Mouse (Mus musculus) R1 (cell line): ENCODE data around the gene Ugt1a10.

ENCODE experiments used
- DNase-seq: peaks from one replicate; pipeline ENCODE4 v3.0.0-alpha.2; 2018; ENCODE audit warnings: low read depth, low spot score

The Ugt1a10 gene

DNA sequence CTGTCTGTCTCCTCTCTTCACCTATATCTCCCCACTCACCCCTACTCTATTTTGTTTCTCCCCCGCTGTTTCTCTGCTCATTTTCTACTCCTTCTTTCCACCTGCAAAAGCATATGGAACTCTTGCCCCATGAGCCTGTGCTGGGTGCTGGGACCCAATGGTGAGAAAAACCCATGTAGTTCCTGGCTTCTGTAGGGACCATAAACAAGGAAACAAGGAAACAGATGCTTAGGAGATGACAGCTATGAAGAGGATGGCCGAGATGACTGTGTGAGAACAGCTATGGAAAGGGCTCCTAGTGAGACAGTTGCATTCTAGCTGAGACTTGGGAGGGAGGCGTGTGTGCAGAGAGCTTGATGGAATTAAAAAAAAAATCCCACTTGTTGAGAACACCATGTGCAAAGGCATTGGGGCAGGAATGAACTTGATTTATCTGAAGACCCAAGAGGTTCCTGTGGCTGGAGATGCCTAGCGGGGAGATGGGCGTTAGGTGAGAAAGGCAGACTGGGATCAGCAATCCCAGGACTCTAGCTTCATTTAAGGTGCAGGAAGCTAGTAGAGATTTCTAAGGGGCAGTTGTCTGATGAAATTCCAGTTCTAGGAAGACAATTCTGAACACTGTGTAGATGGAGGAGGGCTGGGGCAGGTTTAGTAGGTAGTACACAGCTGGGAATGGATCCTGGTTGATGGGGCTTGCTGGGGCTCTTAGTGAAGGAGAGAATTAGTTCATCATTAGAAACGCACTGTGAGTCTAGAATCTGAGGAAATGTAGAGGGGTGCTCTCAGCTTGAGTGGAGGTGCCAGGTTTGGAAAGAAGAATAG, 176.0 kb downstream of the Ugt1a10 start:
- DNase-seq, result no peak

DNA sequence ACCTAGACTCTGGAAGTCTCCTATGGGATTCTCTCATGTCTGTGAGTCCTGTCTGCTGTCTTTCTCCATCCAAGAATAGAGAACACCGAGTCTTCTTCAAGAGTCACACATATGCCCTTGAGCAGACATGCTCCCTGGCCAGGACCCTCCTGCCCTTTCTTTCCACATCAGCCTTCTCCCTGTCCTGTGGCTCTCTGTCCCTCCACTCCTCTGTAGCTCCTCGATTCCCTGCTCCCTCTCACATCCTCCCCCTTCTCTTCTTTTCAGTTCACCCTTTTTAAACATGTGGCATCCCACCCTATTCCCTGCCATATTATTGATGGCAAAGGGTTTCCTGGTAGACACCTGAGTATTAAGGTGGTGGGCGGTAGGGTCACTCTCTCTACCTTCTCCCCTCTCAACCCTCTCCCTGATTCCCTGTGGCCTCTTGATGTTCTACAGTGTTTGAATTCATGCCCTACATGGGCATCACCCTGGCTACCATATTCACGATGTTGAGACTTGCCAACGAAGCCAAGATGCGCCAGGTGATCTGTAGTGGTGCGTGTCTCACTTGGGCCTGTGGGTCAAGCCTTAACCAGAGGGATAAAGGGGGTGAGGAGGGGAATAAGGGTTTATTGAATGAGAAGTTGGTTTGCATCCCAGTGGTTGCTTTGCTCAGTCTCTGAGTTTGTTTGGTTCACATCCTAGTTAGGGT, 176.8 kb downstream of the Ugt1a10 start:
- no peak for DNase-seq

DNA sequence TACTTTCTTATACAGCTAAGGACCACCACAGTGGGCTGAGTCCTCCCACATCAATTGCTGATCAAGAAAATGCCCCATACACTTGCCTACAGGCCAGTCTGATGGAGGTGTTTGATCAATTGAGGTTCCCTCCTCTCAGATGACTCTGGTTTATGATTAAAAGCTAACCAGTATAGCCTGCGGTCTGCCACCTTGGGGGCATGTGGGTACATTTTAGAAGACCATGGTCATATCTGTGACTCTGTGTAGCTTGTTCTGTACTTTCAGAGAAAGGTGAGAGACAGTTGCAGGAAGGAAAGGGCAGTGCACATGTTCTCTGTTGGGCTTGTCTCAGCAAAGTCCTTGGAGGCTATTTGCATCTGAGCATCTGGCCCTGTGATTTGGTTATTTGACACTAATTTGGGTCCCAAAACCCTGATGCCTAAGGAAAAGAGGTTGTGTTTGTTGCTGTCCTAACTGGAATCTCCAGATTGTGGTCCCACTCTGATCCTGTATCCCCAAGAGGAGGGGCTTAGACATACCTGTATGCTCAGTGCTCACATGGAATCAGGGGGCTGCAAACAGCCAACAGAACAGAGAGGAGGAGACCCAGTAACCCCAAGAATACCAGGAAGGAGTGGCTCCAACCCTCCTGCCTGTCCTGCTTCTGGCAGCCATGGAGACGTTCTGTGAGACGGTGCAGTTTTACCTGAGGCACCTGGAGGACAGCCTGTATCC, 177.6 kb downstream of the Ugt1a10 start:
- DNase-seq, result no peak

DNA sequence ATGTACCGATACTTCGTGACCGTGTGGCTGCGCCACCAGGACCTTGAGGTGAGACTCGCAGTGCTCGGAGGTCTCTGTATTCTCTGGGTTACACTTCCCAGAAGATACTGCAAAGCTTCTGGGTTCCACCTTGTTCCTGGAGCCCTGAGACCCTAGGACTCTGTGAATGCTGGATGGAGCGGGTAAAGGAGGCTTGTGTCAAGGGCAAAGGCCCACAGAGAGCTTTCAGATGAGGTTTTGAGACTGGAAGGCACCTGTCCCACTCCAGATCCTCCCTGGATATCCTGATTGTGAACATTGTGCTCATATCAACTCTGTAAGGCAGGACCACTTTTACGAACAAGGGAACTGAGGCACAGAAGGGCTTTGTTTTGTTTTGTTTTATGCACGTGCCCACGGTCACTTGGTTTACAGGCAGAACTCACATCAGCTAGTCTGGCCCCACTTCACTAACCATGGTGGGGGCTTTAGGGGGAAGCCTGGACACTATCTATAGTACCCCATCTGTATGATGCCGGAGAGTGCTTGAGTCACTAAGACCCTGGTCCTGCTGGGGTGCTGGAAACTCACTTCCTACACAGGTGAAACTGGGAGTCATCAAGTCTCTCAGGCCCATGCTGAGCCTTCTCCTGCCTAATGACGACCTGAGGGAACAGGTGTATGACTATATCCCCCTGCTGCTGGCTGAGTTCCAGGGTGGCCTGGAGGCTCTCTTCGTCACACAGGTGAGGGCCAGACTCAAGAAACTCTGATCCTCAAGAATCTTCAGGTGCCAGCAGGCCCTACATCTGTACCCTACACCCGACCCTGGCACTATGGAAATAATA, 178.4 kb downstream of the Ugt1a10 start:
- DNase-seq, result no peak

DNA sequence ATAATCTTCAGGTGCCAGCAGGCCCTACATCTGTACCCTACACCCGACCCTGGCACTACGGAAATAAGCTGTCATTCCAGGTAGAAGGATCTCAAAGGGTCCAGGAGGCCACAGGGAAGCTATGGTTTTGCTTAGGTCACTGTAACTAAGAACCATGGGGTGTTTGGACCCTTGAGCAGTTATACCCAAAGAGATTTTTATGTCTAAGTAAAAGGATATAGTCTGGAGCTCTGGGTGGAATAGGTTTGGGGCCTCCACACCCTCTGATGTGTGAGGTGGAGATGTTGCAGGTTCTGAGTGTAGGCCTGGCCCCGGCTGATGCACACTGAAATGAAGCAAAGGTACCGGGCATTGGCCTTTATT, 179.0 kb downstream of the Ugt1a10 start:
- no peak for DNase-seq

DNA sequence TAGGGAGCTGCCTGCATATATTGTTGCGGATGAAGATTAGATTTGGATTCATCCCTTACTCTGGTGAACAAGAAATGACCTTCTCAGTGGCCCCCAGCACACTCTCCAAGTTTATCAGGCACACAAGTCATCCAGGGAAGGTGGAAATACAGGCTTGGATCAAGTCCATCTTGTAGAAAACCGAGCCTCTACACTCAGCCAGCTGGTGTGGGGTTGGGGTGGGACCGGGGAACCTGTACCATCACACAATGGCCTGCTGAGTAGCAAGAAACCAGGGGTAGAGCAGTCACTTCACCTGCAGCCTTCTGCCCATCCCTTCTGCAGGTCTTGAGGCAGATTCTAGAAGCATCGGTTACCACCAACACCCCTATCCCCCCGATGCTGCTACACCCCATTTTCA, 179.5 kb downstream of the Ugt1a10 start:
- DNase-seq, result no peak

DNA sequence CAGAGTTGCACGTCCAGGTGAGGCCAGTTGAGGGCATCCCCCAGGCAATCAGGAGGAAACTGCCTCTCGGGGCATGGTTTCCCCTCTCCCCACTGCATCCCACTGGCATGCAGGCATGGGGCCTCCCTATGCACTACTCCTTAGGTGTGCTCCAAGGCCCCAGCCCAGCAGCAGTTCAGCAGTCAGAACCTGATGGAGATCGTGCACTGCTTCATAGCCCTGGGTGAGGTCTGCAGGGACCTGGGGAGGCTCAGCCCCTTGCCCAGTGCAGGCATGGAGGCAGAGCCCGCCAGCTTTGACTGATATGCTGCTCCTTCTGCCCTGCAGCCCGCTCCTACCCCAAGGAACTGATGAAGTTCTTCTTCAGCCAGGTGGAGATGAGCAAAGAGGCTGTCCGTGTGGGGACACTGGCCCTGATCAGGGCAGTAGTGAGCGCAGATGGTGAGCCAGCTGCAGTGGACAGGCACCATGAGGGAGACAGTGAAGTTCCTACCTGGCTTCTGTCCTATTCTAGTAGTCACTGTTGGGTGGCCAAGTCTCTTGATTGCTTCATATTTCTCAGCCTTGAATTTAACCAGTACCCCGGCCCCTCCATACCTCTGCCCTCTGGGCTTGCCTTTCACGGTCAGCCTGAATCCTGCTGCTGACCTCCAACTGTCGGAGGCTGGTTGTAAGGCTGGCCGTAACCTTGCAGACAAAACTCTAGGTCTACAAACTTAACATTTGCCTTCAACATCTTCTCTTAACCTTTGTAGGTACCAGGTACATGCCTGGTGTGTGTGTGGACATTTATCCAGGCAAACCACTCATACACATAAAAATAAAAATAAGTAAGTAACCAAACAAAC, 180.1 kb downstream of the Ugt1a10 start:
- no peak for DNase-seq

DNA sequence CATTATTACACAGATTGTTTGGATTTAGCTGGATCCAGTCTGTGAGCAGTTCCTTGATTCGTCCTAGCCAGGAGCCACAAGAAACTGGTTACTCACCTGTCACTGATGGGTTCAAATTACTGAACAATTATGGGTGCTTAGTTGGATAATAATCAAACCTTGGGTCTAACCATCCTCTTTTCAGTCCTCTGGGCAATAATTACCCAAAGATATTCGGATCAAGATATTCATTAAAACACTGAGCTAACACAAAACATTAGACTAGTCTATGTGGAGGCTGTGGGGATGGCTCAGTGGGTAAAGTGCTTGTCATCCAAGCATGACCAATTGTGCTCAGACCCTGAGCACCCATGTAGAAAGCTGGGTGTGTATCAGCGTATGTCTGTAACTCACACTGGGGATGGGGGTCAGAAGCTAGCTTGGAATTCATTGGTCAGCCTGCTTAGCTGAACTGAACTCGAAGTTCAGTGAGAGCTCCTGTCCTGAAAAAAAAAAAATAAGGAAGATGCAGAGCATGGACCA, 180.8 kb downstream of the Ugt1a10 start:
- DNase-seq, result no peak

DNA sequence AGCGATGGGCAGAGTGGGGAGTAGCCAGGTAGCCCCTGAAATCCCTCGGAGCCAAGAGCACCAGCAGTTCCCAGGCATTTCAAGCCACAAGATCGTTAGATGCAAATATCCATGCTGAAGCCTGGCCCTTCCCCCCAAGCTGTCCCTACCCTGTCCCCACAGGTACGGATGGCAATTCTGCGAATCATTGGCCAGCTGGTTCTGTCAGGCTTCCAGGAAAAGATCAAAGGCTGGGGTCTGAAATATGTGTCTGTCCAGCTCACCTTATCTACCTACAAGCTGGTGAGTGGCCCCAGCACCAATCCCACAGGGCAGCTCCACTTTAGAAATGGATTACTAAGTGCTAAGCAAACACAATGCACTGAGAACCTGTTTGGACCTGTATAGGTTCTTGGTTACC, 182.1 kb downstream of the Ugt1a10 start:
- DNase-seq, result no peak

DNA sequence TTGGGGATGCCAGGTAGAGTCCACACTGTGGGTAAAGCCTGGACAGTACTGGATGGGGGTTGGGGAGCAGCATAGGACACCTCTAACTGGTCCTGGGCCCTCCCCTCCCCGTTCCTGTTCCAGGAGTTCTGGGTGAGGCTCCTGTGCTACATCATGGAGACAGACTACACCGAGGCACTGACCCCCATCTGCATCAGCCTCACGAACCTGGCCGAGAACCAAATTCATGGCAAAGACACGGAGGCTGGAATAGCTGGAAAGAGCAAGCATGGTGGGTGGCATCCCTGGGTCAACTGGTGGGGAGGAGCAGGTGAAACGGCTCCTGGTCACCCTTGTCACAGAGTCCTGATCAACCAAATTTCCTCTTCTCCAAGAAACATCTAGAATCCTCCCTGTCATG, 183.6 kb downstream of the Ugt1a10 start:
- no peak for DNase-seq

DNA sequence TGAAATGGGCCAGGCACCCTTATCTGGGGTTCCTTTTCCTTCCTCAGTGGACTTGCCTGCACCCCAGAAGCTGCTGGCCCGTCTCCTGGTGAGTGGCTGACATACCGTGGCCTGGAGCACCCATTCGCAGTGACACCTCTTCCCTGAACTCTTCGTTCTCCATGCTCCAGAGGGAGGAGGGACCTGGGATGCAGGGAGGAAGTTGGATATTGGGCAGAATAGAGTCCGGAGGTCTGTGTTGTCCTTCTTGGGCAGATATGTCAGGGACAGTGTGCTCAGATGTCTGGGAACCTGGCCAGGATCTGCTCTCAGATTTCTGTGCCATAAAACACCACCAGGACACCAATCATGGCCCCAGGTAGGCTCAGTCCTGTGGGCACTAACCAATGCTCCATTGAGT, 184.9 kb downstream of the Ugt1a10 start:
- no peak for DNase-seq

DNA sequence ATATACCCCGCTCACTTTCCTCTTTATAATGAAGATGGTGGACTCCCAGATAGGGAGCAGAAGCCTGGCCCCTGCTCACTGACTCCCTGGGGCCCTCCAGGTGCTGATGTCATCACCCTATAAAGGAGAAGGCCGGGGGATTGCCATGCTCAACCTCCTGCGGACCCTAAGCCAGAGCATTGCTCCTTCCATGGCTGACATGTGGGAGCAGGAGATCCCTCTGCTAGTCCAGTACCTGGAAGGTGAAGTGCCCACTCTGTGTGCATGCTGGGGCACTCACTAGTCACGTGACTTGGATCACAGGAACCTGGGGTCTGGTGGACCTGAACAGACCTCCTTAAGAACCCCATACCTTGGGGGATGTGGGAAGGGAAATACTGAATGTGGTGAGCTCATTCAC, 185.4 kb downstream of the Ugt1a10 start:
- DNase-seq, result no peak

DNA sequence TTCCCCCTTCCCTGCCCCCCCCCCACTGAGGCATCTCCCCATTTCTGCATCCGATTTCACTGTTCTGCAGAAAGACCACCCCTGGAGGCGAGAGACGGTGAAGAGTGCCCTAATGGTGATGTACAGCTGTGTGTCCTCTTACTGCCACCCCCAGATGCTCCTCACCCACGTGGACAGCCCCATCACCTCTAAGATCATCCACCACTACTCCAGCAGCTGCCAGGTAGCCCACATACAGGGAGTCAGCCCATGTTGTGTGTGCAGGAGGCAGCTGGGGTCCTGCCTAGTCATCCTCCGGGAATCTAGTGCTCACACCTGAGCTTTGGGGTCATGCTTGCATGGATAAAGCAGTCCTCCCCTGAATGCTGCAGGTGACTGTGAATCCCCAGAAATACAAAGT, 188.7 kb downstream of the Ugt1a10 start:
- DNase-seq, result no peak

DNA sequence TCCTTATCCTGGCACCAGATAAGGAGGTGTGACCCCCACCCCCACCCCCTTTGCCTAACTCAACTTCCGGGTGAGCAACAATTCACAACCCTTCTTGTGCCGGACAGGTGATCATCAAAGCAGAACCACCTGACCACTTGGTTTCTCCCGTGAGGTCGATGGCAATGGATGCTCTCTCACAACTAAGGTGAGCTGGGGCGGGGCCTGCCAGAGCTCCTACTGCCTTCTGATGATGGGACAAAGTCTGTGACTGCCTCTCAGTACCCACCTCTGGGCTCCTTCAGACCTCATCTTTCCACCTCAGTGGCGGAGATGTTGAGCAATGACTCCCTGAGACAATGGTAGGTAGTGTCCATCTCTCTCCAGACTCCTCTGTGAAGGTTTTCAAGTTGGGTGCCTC, 190.7 kb downstream of the Ugt1a10 start:
- DNase-seq, result no peak

DNA sequence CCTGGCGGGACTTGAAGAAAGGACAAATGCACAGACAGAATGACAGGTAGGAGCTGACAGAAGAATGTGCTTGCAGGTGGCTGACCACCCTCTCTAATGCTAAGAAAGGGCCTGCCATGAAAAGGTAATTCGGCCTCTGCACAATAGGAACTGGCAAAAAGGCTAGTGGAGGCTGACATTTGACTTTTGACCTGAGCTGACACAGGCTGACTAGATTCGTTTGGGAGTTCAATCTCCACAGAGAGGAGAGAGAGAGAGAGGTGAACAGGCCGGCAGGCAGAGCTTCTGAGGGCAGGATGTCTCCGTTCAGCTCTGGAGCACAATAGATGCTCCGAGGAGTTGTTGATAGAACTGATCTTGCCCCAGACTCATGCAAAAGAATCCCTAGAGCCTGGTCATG, 191.2 kb downstream of the Ugt1a10 start:
- DNase-seq, result no peak

DNA sequence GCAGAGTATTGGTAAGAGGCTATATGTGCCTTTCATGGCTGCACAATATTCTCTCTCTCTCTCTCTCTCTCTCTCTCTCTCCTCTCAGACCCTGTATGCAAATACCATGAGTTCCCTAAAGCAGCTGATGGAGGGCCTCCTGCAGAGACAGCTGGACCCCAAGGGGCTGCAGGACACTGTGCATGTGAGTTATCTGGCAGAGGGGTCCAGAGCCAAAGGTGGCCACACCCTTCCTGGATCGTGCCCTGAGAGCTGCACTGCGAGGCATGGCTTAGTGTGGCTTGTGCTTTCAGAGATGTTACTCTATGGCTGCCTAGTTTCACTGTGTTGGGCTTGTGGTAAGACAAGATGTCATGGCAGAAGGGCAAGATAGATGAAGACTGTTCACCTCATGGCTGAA, 192.5 kb downstream of the Ugt1a10 start:
- DNase-seq, result no peak

DNA sequence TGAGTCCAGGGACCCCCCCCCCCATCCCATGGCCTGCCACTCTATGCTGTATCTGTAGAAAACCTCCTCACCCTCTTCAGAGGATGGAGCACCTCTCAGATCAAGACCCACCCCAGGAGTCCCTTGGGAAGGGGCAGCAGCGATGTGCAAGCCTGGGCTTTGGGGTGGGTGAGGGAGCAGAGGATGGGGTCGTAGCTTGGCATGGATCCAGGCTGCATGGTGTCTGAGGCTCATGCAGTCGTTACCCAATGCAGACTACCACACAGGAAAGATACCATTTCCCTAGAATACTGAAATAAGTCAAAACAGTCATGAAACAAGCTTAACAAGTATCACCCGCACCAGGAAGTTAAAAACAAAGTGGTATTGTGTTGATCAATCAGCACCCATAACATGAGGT, 193.5 kb downstream of the Ugt1a10 start:
- no peak for DNase-seq

DNA sequence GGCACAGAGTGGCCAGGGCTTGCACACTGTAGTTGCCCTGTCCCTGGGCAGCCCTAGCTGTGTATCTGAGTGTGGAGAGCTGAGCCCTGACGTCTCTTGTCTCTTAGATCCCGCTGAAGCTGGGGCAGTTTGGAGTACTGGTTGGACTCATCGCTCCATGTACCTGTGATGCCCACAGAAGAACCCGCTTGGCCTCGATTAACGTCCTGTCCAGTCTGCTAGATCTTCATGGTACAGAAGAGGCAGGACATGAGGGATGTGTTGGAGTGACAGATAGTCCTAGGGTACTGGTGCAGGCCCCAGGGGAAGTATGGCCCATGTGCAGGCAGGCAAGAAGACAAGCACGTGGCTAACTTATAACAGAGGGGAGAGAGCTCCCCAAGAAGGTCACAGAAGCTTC, 194.4 kb downstream of the Ugt1a10 start:
- DNase-seq, result no peak

DNA sequence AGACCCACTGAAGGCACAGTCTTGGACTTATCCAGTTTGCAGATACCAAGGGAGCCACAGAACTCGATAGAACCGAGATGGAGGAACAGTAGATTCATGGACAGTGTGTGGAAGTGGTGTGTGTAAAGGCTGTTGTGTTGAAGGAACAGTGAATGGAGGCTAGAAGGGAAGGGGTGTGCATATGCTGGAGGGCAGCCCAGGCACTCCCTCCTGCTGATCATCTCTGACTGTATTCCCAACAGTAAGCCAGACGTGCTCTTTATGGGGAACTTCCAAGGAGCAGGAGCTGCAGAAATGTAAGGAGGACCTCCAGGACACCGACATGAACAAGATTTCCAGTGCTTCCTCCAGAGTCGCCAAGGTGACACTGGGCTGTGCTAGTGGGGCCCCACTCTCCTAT, 194.8 kb downstream of the Ugt1a10 start:
- no peak for DNase-seq

DNA sequence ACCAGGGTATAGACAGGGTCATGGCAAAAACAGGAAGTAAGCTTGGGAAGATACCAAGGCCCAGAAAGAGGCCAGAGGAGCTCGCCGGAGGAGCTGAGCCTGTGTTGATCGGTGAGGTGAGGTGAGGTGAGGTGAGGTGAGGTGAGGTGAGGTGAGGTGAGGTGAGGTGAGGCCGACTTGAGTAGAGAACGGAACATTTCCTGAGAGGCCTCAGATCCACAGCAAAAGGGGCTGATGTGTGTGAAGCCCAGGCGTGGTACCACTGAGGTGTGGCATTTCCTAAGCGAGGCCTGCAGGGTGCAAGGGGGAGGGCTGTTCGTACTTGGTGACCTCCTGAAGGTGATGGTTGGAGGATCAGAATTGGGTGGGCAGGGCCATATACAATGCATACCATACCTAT, 197.9 kb downstream of the Ugt1a10 start:
- no peak for DNase-seq

DNA sequence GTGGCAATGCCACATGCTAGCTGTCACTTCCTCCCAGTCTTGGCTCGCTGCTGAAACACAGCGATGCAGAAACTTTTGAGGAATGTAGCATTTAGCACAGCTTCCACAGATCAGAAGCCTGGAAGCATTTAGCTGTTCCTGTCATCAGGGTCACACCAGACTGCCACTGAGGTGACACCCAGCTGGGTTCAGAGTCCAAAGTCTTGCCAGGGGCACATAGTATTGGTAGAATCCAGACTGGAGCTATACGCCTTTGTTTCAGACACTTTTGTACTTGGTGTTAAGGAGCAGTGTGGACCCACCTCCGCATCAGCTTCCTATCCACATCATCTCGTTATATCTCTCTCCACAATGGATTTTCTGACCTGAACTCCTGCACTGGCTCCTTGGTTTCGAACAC, 198.4 kb downstream of the Ugt1a10 start:
- no peak for DNase-seq
